Mouse (Mus musculus): ENCODE measurements around the gene Lamc2. TPM values are rescaled to one million over a fixed set of nuclear protein-coding genes. Genes with fewer than 3 reads are reported as not detected.

The Lamc2 gene
- total and polyA plus RNA-seq, 3 experiments = 0.03 to 0.04 TPM; not detected in 1

DNA sequence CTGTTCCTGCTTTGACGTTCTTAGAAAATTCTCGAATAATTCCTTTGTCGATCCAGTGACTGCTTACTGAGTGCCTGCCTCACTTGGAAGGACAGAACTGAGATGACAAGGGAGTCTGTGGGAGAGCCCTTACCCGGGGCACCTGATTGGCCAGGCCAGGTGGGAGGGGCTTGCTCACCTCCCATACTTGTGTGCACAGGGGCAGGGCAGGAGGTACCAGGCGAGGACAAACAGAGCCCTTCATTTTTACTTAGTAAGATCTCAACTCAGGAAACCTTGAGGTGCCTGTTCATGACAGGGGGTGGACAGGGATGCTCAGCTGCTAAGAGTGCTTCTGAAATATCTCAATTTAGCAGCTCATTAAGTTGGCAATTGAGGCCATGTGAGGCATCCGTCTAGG, 110.3 kb downstream of the Lamc2 start:
- H3K9me3 ChIP-seq (replicated peaks; ENCODE audit: insufficient read depth, low read length) = no peaks in the 10 kb centered on the region
- H3K36me3 ChIP-seq (ENCODE audit: control insufficient read depth in 1 of 2, insufficient read depth in 2 of 2, low read length in 2 of 2) = peaks cover 0 to 4% of the 10 kb centered on the region in 2 experiments; a peak in 2 of 4 replicates
- H3K27me3 ChIP-seq (ENCODE audit: control insufficient read depth in 1 of 2, insufficient read depth in 2 of 2, low read length in 2 of 2) = no peaks in the 10 kb centered on the region
- no peak overlapping the region for H3K4me3 ChIP-seq (ENCODE audit: control insufficient read depth in 1 of 2, insufficient read depth in 1 of 2, low read depth in 2 of 2, low read length in 2 of 2)
- DNase-seq (ENCODE audit: low read depth, low spot score) = no peak
- no peak overlapping the region for H3K27ac ChIP-seq (ENCODE audit: control insufficient read depth, low read depth, low read length)
- TF ChIP-seq TAL1 (IDR thresholded peaks at IDR 0.05; ENCODE audit: low read length) (no peak), ZKSCAN1 (IDR thresholded peaks at IDR 0.05; ENCODE audit: low read depth, low read length) (no peak), MXI1 (IDR thresholded peaks at IDR 0.05; ENCODE audit: low read depth, low read length) (no peak), ZNF384 (IDR thresholded peaks at IDR 0.05; ENCODE audit: low read depth, low read length) (no peak), CHD2 (IDR thresholded peaks at IDR 0.05; ENCODE audit: low read length) (no peak), ZMIZ1 (IDR thresholded peaks at IDR 0.05; ENCODE audit: low read depth, low read length) (no peak)
- peaks cover 0 to 5% of the 10 kb centered on the region in 2 experiments; a peak in 2 of 4 replicates for H3K4me1 ChIP-seq (ENCODE audit: control insufficient read depth in 1 of 2, insufficient read depth in 2 of 2, low read length in 2 of 2)
- no peaks in the 10 kb centered on the region for H3K79me2 ChIP-seq (ENCODE audit: control insufficient read depth, insufficient read depth, low read length, poor library complexity)
- H3K9ac ChIP-seq (ENCODE audit: control insufficient read depth, low read depth, low read length, poor library complexity, severe bottlenecking) = no peak overlapping the region

GRCm38 (mm10) chr1:153075087-153075736, 111.0 kb downstream of the Lamc2 start:
- Histone ChIP-seq H3K4me1 (ENCODE audit: control insufficient read depth in 1 of 2, insufficient read depth in 2 of 2, low read length in 2 of 2) (peaks cover 0 to 5% of the 10 kb centered on the region in 2 experiments; a peak in 2 of 4 replicates), H3K27me3 (ENCODE audit: control insufficient read depth in 1 of 2, insufficient read depth in 2 of 2, low read length in 2 of 2) (no peaks in the 10 kb centered on the region), H3K27ac (ENCODE audit: control insufficient read depth, low read depth, low read length) (no peak overlapping the region), H3K9ac (ENCODE audit: control insufficient read depth, low read depth, low read length, poor library complexity, severe bottlenecking) (no peak overlapping the region), H3K9me3 (replicated peaks; ENCODE audit: insufficient read depth, low read length) (no peaks in the 10 kb centered on the region), H3K4me3 (ENCODE audit: control insufficient read depth in 1 of 2, insufficient read depth in 1 of 2, low read depth in 2 of 2, low read length in 2 of 2) (no peak overlapping the region), H3K36me3 (ENCODE audit: control insufficient read depth in 1 of 2, insufficient read depth in 2 of 2, low read length in 2 of 2) (peaks cover 0 to 4% of the 10 kb centered on the region in 2 experiments; a peak in 2 of 4 replicates), H3K79me2 (ENCODE audit: control insufficient read depth, insufficient read depth, low read length, poor library complexity) (no peaks in the 10 kb centered on the region)
- TF ChIP-seq POLR2AphosphoS2 (IDR thresholded peaks at IDR 0.05; ENCODE audit: low read length) (no peak), POLR2AphosphoS5 (IDR thresholded peaks at IDR 0.05; ENCODE audit: borderline replicate concordance, low read depth, low read length) (no peak), CHD2 (IDR thresholded peaks at IDR 0.05; ENCODE audit: low read length) (no peak), MYC (IDR thresholded peaks at IDR 0.05; ENCODE audit: low read depth, low read length) (no peak)
- no peak for DNase-seq (ENCODE audit: low read depth, low spot score)

DNA sequence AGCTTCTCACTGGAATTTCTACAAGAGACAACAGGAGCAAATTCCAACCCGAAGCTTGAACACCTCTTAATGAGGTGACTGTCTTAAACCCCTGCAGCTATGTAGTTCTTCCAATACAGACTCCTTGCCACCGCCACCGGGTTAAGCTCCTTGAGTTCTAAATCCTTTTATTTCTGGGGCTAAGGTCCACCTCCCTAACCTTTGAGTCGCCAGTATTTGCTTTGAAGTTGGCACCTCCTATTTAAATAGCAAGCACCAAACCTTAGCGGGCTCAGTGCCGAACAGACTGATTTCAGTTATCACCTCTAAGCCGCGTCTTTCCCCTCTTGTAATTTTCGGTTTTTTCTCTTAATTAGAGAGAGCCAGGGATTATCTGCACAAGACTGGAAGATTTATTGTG, 112.8 kb downstream of the Lamc2 start:
- Histone ChIP-seq H3K9me3 (replicated peaks; ENCODE audit: insufficient read depth, low read length) (no peaks in the 10 kb centered on the region), H3K79me2 (ENCODE audit: control insufficient read depth, insufficient read depth, low read length, poor library complexity) (no peaks in the 10 kb centered on the region), H3K27ac (ENCODE audit: control insufficient read depth, low read depth, low read length) (no peak overlapping the region), H3K9ac (ENCODE audit: control insufficient read depth, low read depth, low read length, poor library complexity, severe bottlenecking) (no peak overlapping the region), H3K27me3 (ENCODE audit: control insufficient read depth in 1 of 2, insufficient read depth in 2 of 2, low read length in 2 of 2) (no peaks in the 10 kb centered on the region), H3K4me1 (ENCODE audit: control insufficient read depth in 1 of 2, insufficient read depth in 2 of 2, low read length in 2 of 2) (peaks cover 0 to 5% of the 10 kb centered on the region in 2 experiments; a peak in 2 of 4 replicates), H3K4me3 (ENCODE audit: control insufficient read depth in 1 of 2, insufficient read depth in 1 of 2, low read depth in 2 of 2, low read length in 2 of 2) (no peak overlapping the region), H3K36me3 (ENCODE audit: control insufficient read depth in 1 of 2, insufficient read depth in 2 of 2, low read length in 2 of 2) (peaks cover 0 to 4% of the 10 kb centered on the region in 2 experiments; a peak in 2 of 4 replicates)
- no peak for DNase-seq (ENCODE audit: low read depth, low spot score)
- TF ChIP-seq ELF1 (IDR thresholded peaks at IDR 0.05; ENCODE audit: low read depth, low read length) (no peak), MYC (IDR thresholded peaks at IDR 0.05; ENCODE audit: low read depth, low read length) (no peak), MAX (IDR thresholded peaks at IDR 0.05; ENCODE audit: low read length) (no peak), CTCF (IDR thresholded peaks at IDR 0.05 in 2 of 3, conservative IDR thresholded peaks at IDR 0.05 in 1 of 3; ENCODE audit: control insufficient read depth in 1 of 3, insufficient read depth in 1 of 3, low read depth in 2 of 3, low read length in 3 of 3, poor library complexity in 1 of 3, severe bottlenecking in 1 of 3) (no peak), POLR2A (IDR thresholded peaks at IDR 0.05; ENCODE audit: control insufficient read depth in 1 of 2, insufficient read depth in 1 of 2, low read depth in 1 of 2, low read length in 2 of 2, poor library complexity in 1 of 2) (no peak), TAL1 (IDR thresholded peaks at IDR 0.05; ENCODE audit: low read length) (no peak)

Other genes with a start within 250 kb of the Lamc2 start
- gene Nmnat2, start 231.5 kb downstream of the Lamc2 start, total RNA-seq (2012; rRNA removed) = 2.8 and 3.0 TPM in 2 replicates
- gene Nmnat2, start 231.5 kb downstream of the Lamc2 start, polyA plus RNA-seq (2012; ENCODE audit: insufficient read depth in 1 of 2, insufficient read length in 2 of 2, low read depth in 1 of 2, low replicate concordance in 2 of 2, missing spikeins in 1 of 2) = 1 to 10 TPM in 1 of 2 experiments, not detected in 1; 1.3 TPM
- 13.1 and 15.2 TPM in 2 replicates for gene Lamc1, start 146.3 kb upstream of the Lamc2 start, total RNA-seq (2012; rRNA removed)
- 100 to 1,000 TPM in 1 of 2 experiments, 10 to 100 TPM in 1; 32.4 to 174 TPM for gene Lamc1, start 146.3 kb upstream of the Lamc2 start, polyA plus RNA-seq (2012; ENCODE audit: insufficient read depth in 1 of 2, insufficient read length in 2 of 2, low read depth in 1 of 2, low replicate concordance in 2 of 2, missing spikeins in 1 of 2)
- 1.9 and 3.7 TPM in 2 replicates for gene Shcbp1l, start 238.7 kb upstream of the Lamc2 start, total RNA-seq (2012; rRNA removed)
- 1 to 10 TPM in 1 of 2 experiments, not detected in 1; 2.4 TPM for gene Shcbp1l, start 238.7 kb upstream of the Lamc2 start, polyA plus RNA-seq (2012; ENCODE audit: insufficient read depth in 1 of 2, insufficient read length in 2 of 2, low read depth in 1 of 2, low replicate concordance in 2 of 2, missing spikeins in 1 of 2)

Measured in MEL (cell line).